Mouse (Mus musculus): Measurements from ENCODE around the gene Ccnd3.

Gene Ccnd3

DNA sequence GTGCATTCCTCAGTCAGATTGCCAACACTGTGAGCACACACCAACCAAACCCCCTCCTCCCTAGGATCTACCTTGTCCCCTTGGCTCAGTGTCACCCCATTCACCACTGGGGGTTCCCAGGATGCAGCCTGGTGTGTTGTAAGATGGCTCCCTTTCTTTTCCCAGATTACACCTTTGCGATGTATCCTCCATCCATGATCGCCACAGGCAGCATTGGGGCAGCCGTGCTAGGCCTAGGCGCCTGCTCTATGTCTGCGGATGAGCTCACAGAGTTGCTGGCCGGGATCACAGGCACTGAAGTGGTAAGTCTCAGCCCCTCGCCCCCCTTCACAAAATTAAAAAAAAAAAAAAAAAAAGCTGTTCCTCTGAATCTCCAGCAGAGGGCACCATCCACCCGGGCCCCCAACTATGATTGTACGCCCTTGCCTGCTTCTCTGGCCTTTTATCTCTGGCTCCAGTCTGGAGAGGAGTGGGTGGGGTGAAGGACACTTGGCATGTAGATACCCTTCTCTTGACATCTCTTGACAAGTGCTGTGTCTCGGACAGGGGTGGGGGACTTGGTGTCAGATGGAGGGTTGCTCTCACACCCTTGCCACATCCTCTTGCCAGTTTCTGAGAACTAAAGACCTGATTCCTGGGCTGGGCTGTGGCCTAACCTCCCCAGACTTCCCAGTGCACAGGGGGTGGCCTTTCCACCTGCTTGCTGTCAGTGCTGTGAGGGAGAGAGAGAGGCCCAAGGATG, 93.2 kb downstream of the Ccnd3 start:
- in situ Hi-C loops (cut with MboI; ENCODE audit: low pct_unique_long_range_greater_than_20kb in 1 of 2, low sequenced_read_pairs in 2 of 2, unreplicated experiment in 1 of 2), result loop anchor here in 1 of 2 experiments (10.0 kb wide), 1 partner anchor 83 kb away; no protein-coding TSS in a partner anchor

DNA sequence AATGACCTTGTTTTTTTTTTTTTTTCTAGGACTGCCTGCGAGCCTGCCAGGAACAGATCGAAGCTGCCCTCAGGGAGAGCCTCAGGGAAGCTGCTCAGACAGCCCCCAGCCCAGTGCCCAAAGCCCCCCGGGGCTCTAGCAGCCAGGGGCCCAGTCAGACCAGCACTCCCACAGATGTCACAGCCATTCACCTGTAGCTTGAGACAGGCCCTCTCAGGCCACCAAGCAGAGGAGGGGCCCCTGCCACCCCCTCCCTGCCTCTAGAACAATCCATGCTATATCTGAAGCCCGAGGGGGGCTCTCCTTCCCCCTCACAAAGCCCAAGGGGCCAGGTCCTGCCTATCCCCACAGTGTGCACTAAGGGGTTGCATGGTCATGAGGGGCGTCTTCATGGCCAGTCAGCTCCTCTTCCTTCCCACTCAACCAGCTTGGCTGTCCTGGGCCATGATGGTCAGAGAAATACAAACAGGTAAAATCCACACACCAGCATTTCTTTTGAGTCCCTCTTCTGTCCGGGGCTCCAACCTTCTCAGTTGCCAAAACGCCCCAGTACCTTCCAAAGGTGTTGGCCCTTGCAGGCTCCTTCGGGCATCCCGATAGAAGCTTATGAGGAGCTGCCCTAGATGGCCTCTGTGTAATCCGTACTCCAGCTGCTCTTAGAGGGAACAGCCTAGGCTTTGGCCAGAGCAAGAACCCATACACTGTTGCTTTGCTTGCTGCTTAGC, 93.9 kb downstream of the Ccnd3 start:
- in situ Hi-C loops (cut with MboI; ENCODE audit: low pct_unique_long_range_greater_than_20kb in 1 of 2, low sequenced_read_pairs in 2 of 2, unreplicated experiment in 1 of 2), result loop anchor here in 1 of 2 experiments (10.0 kb wide), 1 partner anchor 84 kb away; no protein-coding TSS in a partner anchor

DNA sequence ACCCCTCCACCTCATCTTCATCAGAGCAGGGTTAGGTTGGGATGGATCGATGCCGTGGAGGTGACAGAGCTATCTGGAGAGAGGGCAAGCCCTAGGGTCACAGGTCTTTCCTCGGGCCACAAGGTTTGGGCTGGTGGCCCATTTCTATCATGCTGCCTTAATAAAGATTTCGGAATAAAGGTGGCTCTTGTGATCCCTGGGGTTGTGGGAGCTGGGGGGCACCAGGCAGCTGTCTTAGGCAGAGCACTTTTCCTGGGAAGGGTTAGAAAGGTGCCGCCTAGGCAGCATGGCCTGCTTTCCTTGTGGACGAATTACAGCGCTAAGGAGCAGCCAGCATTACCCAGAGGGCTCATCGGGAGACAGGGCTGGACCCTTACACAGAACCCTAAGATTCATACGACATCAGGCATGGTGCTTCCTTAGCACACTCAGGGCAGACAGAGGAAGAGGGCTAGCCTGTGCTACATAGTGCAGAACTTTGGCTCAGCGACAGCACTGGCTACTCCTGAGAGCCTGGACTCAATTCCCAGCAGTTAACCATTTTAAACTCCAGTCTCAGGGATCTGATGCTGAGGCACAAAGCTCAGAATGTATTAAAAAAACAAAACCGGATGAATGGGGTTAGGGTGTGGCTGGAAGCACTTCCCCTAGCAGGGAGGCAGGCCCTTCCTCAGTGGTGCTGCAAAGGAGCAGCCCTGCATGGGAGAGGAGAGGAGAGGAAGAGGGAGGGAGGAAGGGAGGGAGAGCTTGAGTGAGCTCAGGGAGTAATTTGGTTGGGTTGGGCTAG, 94.9 kb downstream of the Ccnd3 start:
- in situ Hi-C loops (cut with MboI; ENCODE audit: low pct_unique_long_range_greater_than_20kb in 1 of 2, low sequenced_read_pairs in 2 of 2, unreplicated experiment in 1 of 2), result loop anchor here (5.0 to 10.0 kb wide), 2 partner anchors 85 to 87 kb away; no protein-coding TSS in a partner anchor

DNA sequence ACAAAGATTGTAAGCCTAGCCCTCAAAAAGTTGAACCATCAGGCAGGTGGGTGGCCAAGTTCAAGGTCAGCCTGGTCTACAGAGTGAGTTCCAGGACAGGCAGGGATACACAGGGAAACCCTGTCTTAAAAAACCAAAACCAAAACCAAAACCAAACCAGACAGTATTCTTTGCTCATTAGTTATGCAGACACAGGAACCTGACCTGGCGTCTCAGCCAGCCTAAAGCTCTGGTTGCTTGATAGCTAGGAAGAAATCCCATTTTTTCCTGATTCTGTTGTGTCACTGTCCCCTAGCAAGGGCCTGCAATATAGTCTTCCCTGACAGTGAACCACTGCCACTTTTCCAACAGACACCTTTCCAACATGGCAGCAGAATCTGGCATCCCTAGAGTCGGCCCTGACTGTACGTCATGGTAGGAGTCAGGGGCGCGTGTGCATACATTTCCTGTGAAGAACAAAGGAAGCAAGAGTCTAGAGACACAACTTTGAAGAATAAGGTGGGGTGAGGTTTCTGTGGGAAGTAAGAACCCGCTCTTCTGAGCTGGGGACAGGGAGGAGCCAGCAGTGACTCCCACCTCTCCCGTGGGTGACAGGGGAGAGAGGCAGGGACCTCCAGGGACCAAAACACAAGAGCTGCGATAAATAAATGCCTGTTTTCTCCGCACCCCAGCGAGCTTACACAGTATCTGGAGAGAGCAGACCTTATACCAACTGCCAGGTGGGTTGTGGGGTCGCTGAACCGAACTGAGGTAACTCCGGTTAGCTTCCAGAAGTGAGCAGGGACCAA, 95.9 kb downstream of the Ccnd3 start:
- in situ Hi-C loops (cut with MboI; ENCODE audit: low pct_unique_long_range_greater_than_20kb in 1 of 2, low sequenced_read_pairs in 2 of 2, unreplicated experiment in 1 of 2), result loop anchor here in 1 of 2 experiments (5.0 kb wide), 1 partner anchor 88 kb away; no protein-coding TSS in a partner anchor

GRCm38 (mm10) chr17:47601389-47601755, 96.5 kb downstream of the Ccnd3 start:
- in situ Hi-C loops (cut with MboI; ENCODE audit: low pct_unique_long_range_greater_than_20kb in 1 of 2, low sequenced_read_pairs in 2 of 2, unreplicated experiment in 1 of 2), result loop anchor here in 1 of 2 experiments (5.0 kb wide), 1 partner anchor 89 kb away; no protein-coding TSS in a partner anchor

- in situ Hi-C loops (cut with MboI; ENCODE audit: low pct_unique_long_range_greater_than_20kb in 1 of 2, low sequenced_read_pairs in 2 of 2, unreplicated experiment in 1 of 2), result loop anchor here in 1 of 2 experiments (5.0 kb wide), 1 partner anchor 90 kb away; no protein-coding TSS in a partner anchor
Measured at GRCm38 (mm10) chr17:47602289-47602688, 97.4 kb downstream of the Ccnd3 start.

DNA sequence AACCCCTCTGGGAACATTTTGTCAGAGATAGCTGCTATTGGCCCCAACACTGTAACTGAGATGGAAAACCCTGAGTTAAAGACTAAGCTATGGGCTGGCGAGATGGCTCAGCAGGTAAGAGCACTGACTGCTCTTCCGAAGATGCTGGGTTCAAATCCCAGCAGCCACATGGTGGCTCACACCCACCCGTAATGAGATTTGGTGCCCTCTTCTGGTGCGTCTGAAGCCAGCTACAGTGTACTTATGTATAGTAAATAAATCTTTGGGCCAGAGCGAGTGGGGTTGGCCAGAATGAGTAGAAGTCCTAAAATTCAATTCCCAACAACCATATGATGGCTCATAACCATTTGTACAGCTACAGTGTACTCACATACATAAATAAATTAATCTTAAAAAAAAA, 101.4 kb downstream of the Ccnd3 start:
- in situ Hi-C loops (cut with MboI; ENCODE audit: low pct_unique_long_range_greater_than_20kb in 1 of 2, low sequenced_read_pairs in 2 of 2, unreplicated experiment in 1 of 2), result no loop called here

- in situ Hi-C loops (cut with MboI; ENCODE audit: low pct_unique_long_range_greater_than_20kb in 1 of 2, low sequenced_read_pairs in 2 of 2, unreplicated experiment in 1 of 2), result no loop called here
Measured at GRCm38 (mm10) chr17:47609182-47609581, 104.3 kb downstream of the Ccnd3 start.

GRCm38 (mm10) chr17:47610849-47611660, 106.2 kb downstream of the Ccnd3 start, which contains the start of the genes Bysl, Med20 and Gm20517:
Gene Bysl, minus strand, starts transcription at chr17:47611492.
Gene Med20, plus strand, starts transcription at chr17:47611582.
Gene Gm20517, plus strand, starts transcription at chr17:47611589.
- in situ Hi-C loops (cut with MboI; ENCODE audit: low pct_unique_long_range_greater_than_20kb in 1 of 2, low sequenced_read_pairs in 2 of 2, unreplicated experiment in 1 of 2), result no loop called here

GRCm38 (mm10) chr17:47611661-47611982, 106.8 kb downstream of the Ccnd3 start:
- in situ Hi-C loops (cut with MboI; ENCODE audit: low pct_unique_long_range_greater_than_20kb in 1 of 2, low sequenced_read_pairs in 2 of 2, unreplicated experiment in 1 of 2), result no loop called here

GRCm38 (mm10) chr17:47614018-47614417, 109.2 kb downstream of the Ccnd3 start:
- in situ Hi-C loops (cut with MboI; ENCODE audit: low pct_unique_long_range_greater_than_20kb in 1 of 2, low sequenced_read_pairs in 2 of 2, unreplicated experiment in 1 of 2), result no loop called here

DNA sequence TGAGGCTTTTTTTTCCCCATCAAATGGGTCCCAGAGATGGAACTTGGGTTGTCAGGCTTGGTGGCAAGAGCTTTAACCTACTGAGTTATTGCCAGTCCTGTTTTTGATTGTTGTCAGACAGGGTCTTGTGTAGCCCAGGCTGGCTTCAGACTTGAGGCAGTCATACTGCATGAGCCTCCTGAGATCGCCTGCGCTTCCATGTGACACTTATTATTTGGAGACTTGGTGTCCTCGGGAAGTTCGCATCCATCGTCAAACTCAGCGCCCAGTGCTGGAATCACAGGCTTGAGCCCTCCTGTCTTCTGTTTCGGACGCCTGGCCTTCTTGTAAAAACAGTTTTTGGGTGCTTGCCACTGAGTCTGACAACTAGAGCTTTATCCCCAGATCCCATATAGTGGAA, 111.3 kb downstream of the Ccnd3 start:
- in situ Hi-C loops (cut with MboI; ENCODE audit: low pct_unique_long_range_greater_than_20kb in 1 of 2, low sequenced_read_pairs in 2 of 2, unreplicated experiment in 1 of 2), result no loop called here

DNA sequence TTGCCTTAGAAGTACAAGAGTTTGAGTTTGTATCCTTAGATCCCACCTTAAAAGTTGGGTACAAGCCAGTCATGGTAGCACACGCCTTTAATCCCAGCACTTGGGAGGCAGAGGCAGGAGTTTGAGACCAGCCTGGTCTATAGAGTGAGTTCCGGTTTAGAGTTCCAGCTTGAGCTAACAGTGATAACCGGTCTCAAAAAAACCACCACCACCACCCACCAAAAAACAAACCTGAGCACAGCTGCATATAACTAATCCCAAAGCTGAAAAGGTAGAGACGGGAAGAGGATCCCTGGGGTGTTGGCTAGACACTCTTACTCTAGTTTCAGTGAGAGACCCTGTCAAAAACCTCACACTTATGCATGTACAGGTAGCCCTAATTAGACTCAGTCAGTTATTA, 111.8 kb downstream of the Ccnd3 start:
- in situ Hi-C loops (cut with MboI; ENCODE audit: low pct_unique_long_range_greater_than_20kb in 1 of 2, low sequenced_read_pairs in 2 of 2, unreplicated experiment in 1 of 2), result no loop called here

- in situ Hi-C loops (cut with MboI; ENCODE audit: low pct_unique_long_range_greater_than_20kb in 1 of 2, low sequenced_read_pairs in 2 of 2, unreplicated experiment in 1 of 2), result no loop called here
Measured at GRCm38 (mm10) chr17:47617605-47618307, 112.9 kb downstream of the Ccnd3 start.

- in situ Hi-C loops (cut with MboI; ENCODE audit: low pct_unique_long_range_greater_than_20kb in 1 of 2, low sequenced_read_pairs in 2 of 2, unreplicated experiment in 1 of 2), result no loop called here
Measured at GRCm38 (mm10) chr17:47618556-47619311, 113.9 kb downstream of the Ccnd3 start.

- in situ Hi-C loops (cut with MboI; ENCODE audit: low pct_unique_long_range_greater_than_20kb in 1 of 2, low sequenced_read_pairs in 2 of 2, unreplicated experiment in 1 of 2), result no loop called here
Measured at GRCm38 (mm10) chr17:47622912-47623554, 118.2 kb downstream of the Ccnd3 start.
